Mouse (Mus musculus): ENCODE results near the gene Vmp1.

DNA sequence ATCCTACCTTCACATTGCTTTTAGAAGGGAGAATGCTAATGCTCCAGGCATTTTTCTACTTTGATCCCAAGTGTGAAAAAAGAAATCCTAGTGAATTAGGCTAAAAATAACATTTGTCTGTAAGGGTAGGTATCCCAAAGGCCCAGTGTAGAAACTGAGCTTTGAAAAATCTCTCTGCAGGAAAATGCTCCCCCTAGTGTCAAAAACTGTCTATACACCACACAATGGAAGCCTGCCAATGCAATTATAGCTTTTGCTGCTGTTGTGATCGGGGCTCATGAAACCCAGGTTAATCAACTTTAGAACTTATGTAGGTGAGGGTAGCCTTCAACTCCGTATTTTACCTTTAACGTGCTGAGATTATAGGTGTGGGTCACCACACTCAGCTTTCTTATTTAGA, 30.2 kb downstream of the Vmp1 start:
- TF ChIP-seq CTCF (IDR thresholded peaks at IDR 0.05; ENCODE audit: low read depth) = peak; percentile 89
- TF ChIP-seq EP300 (optimal IDR thresholded peaks at IDR 0.05) = no peak

Data from stomach, postnatal 0 days (tissue).